Mouse (Mus musculus): ENCODE measurements around the gene Fkbpl.

The Fkbpl gene

GRCm38 (mm10) chr17:34644608-34645007 lies at the start of gene Fkbpl:
TSS of gene Fkbpl (plus strand) at chr17:34644764.
- DNase-seq (ENCODE audit: low read depth, low spot score) = peak; percentile 94

- DNase-seq (ENCODE audit: low read depth, low spot score) = no peak
These were observed 48.5 kb upstream of the Fkbpl start for GRCm38 (mm10) chr17:34596098-34596497.

- DNase-seq (ENCODE audit: low read depth, low spot score) = no peak
These were observed 46.9 kb upstream of the Fkbpl start, which contains the start of gene Ager for GRCm38 (mm10) chr17:34597566-34598095. TSS of gene Ager (plus strand) at chr17:34597862.

GRCm38 (mm10) chr17:34599891-34600290 lies 44.7 kb upstream of the Fkbpl start:
- DNase-seq (ENCODE audit: low read depth, low spot score) = no peak

- no peak for DNase-seq (ENCODE audit: low read depth, low spot score)
These were observed 42.8 kb upstream of the Fkbpl start for GRCm38 (mm10) chr17:34601796-34602195.

- peak; percentile 98 for DNase-seq (ENCODE audit: low read depth, low spot score)
These were observed 41.0 kb upstream of the Fkbpl start, which contains the start of gene Rnf5 for GRCm38 (mm10) chr17:34603375-34604060. TSS of gene Rnf5 (minus strand) at chr17:34603690.

- DNase-seq (ENCODE audit: low read depth, low spot score) = peak; percentile 98
These were observed 40.5 kb upstream of the Fkbpl start, which contains the start of gene Agpat1 for GRCm38 (mm10) chr17:34604061-34604508. TSS of gene Agpat1 (plus strand) at chr17:34604262.

- no peak for DNase-seq (ENCODE audit: low read depth, low spot score)
These were observed 39.9 kb upstream of the Fkbpl start for GRCm38 (mm10) chr17:34604511-34605237.

GRCm38 (mm10) chr17:34605609-34606008 lies 39.0 kb upstream of the Fkbpl start:
- peak; percentile 84 for DNase-seq (ENCODE audit: low read depth, low spot score)

- DNase-seq (ENCODE audit: low read depth, low spot score) = no peak
These were observed 38.2 kb upstream of the Fkbpl start for GRCm38 (mm10) chr17:34606186-34607039.

GRCm38 (mm10) chr17:34607997-34608396 lies 36.6 kb upstream of the Fkbpl start:
- DNase-seq (ENCODE audit: low read depth, low spot score) = no peak

GRCm38 (mm10) chr17:34611050-34611449 lies 33.5 kb upstream of the Fkbpl start:
- no peak for DNase-seq (ENCODE audit: low read depth, low spot score)

- no peak for DNase-seq (ENCODE audit: low read depth, low spot score)
These were observed 31.4 kb upstream of the Fkbpl start for GRCm38 (mm10) chr17:34613054-34613645.

- DNase-seq (ENCODE audit: low read depth, low spot score) = no peak
These were observed 30.7 kb upstream of the Fkbpl start for GRCm38 (mm10) chr17:34613830-34614229.

GRCm38 (mm10) chr17:34615871-34616270 lies 28.7 kb upstream of the Fkbpl start, which contains the start of gene Egfl8:
TSS of gene Egfl8 (minus strand) at chr17:34615971.
- DNase-seq (ENCODE audit: low read depth, low spot score) = no peak

GRCm38 (mm10) chr17:34618999-34619398 lies 25.6 kb upstream of the Fkbpl start:
- peak; percentile 59 for DNase-seq (ENCODE audit: low read depth, low spot score)

- no peak for DNase-seq (ENCODE audit: low read depth, low spot score)
These were observed 23.6 kb upstream of the Fkbpl start for GRCm38 (mm10) chr17:34621006-34621405.

- no peak for DNase-seq (ENCODE audit: low read depth, low spot score)
These were observed 21.4 kb upstream of the Fkbpl start for GRCm38 (mm10) chr17:34623161-34623560.

GRCm38 (mm10) chr17:34624981-34625380 lies 19.6 kb upstream of the Fkbpl start:
- DNase-seq (ENCODE audit: low read depth, low spot score) = no peak

GRCm38 (mm10) chr17:34626062-34626772 lies 18.3 kb upstream of the Fkbpl start:
- DNase-seq (ENCODE audit: low read depth, low spot score) = no peak

- no peak for DNase-seq (ENCODE audit: low read depth, low spot score)
These were observed 17.8 kb upstream of the Fkbpl start for GRCm38 (mm10) chr17:34626773-34627092.
